Mouse (Mus musculus) lung, postnatal 0 days (tissue): Measurements from ENCODE around the gene Gsdma3.

ENCODE experiments used
- CTCF ChIP-seq: IDR thresholded peaks from 2 replicates; pipeline ENCODE4 v1.5.1; 2016; ENCODE audit warnings: antibody characterized with exemption, mild to moderate bottlenecking
- EP300 ChIP-seq: IDR thresholded peaks from 2 replicates; pipeline ENCODE4 v1.6.1; 2016; ENCODE audit warnings: antibody characterized with exemption, mild to moderate bottlenecking, control low read depth

GRCm38 (mm10) chr11:98675829-98676363 is 49.7 kb downstream of the Gsdma3 start:
- no peak for TF ChIP-seq CTCF
- no peak for TF ChIP-seq EP300
